Mouse (Mus musculus): ENCODE data around the gene Echs1. TPM values are rescaled to one million over a fixed set of nuclear protein-coding genes. Genes with fewer than 3 reads are reported as not detected.

Echs1 gene
- total and polyA plus RNA-seq, 3 experiments = 43.3 to 72.0 (median 47.8) TPM

DNA sequence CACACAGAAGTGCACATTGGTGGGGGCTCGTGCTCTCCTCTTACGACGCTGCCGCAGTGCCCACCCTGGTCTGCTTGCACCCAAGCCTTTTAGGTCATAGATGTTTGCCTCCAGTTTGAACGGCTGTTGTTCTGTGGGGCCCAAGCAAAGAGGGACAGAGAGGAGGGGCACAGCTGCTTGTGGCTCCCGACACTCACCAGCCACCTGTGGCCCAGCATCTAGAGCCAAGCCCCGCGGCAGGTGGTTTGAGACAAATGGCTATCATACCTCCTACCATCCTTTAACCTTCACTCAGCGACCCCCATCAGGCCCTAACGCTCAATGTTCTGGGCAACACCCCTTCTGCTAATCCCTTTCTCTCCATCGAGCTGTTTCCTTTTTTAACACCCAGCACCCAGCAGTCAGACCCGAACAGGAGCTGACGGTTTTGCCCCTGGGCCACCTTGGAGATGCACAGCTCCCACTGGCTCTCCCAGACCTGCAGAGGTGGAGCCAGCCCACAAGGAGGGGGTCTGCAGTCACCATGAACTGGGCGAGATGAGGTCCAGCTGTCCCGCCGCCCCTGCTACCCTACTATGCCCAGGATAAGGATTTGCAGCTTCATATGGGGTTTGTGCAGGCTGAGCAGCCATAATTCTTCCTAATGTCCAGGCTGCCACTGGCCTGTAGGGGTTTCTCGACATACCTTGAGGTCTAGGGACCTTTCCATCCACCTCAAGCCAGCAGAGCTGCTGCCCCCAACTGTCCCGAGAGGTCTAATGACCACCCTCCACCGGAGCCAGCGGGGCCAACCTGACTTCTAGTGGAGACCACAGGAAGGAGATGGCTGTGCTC is 34.7 kb downstream of the Echs1 start:
- Histone ChIP-seq H3K4me1 (ENCODE audit: control insufficient read depth in 1 of 2, insufficient read depth in 2 of 2) (peaks cover 17 to 22% of the 10 kb centered on the region in 2 experiments), H3K27me3 (replicated peaks) (peaks cover 49% of the 10 kb centered on the region), H3K79me2 (replicated peaks; ENCODE audit: control insufficient read depth, extremely low read depth, insufficient read depth, poor library complexity, severe bottlenecking) (no peaks in the 10 kb centered on the region), H3K9ac (ENCODE audit: insufficient read depth, low read depth) (no peak overlapping the region), H3K9me3 (replicated peaks; ENCODE audit: low read length) (no peaks in the 10 kb centered on the region), H3K27ac (ENCODE audit: insufficient read depth, low read depth) (no peak overlapping the region), H3K4me2 (ENCODE audit: insufficient read depth, low read depth, poor library complexity, severe bottlenecking) (peak overlapping the region; percentile 68), H3K4me3 (replicated peaks in 1 of 3; ENCODE audit: low read depth in 2 of 3, low read length in 2 of 3, poor library complexity in 1 of 3) (no peak overlapping the region), H3K36me3 (replicated peaks in 1 of 2; ENCODE audit: control insufficient read depth in 1 of 2, insufficient read depth in 1 of 2, low read length in 1 of 2) (no peaks in the 10 kb centered on the region)
- dilution Hi-C loops (cut with MboI; ENCODE audit: extremely low pct_ligation_motif_present, extremely low pct_unique_long_range_greater_than_20kb, low sequenced_read_pairs) = no loop called here
- in situ Hi-C loops (cut with MboI; ENCODE audit: low pct_ligation_motif_present, low pct_unique_long_range_greater_than_20kb, low sequenced_read_pairs) = loop anchor here (25.0 kb wide), 1 partner anchor 756 kb away; the partner anchor contains the start of genes Odf3, Scgb1c1 and Urah
- DNase-seq (ENCODE audit: extremely low read depth) = no peak
- TF ChIP-seq ZKSCAN1 (IDR thresholded peaks at IDR 0.05; ENCODE audit: borderline replicate concordance, low read depth, low read length) = no peak
- TF ChIP-seq CTCF (conservative IDR thresholded peaks at IDR 0.05 in 1 of 2, IDR thresholded peaks at IDR 0.05 in 1 of 2; ENCODE audit: low read depth in 2 of 2, low read length in 2 of 2) = no peak
- TF ChIP-seq MYC (IDR thresholded peaks at IDR 0.05; ENCODE audit: low read depth, low read length) = no peak
- no peak for TF ChIP-seq USF2 (conservative IDR thresholded peaks at IDR 0.05; ENCODE audit: low read depth, low read length)
- TF ChIP-seq USF1 (IDR thresholded peaks at IDR 0.05; ENCODE audit: low read depth, low read length) = no peak
- TF ChIP-seq UBTF (IDR thresholded peaks at IDR 0.05; ENCODE audit: low read depth, low read length) = no peak
- TF ChIP-seq CHD1 (IDR thresholded peaks at IDR 0.05; ENCODE audit: low read depth, low read length) = no peak
- no peak for TF ChIP-seq IRF4 (IDR thresholded peaks at IDR 0.05; ENCODE audit: low read depth, low read length)
- no peak for TF ChIP-seq MAZ (IDR thresholded peaks at IDR 0.05; ENCODE audit: low read depth, low read length)
- no peak for TF ChIP-seq E2F4 (IDR thresholded peaks at IDR 0.05; ENCODE audit: insufficient replicate concordance, low read depth, low read length)
- no peak for TF ChIP-seq MXI1 (IDR thresholded peaks at IDR 0.05; ENCODE audit: low read depth, low read length)
- no peak for TF ChIP-seq TBP (conservative IDR thresholded peaks at IDR 0.05; ENCODE audit: low read depth, low read length)
- TF ChIP-seq HCFC1 (IDR thresholded peaks at IDR 0.05; ENCODE audit: low read depth, low read length) = no peak

- Histone ChIP-seq H3K4me2 (ENCODE audit: insufficient read depth, low read depth, poor library complexity, severe bottlenecking) (peak overlapping the region; percentile 68), H3K9ac (ENCODE audit: insufficient read depth, low read depth) (peak overlapping the region; percentile 20; the same call in 1 of the 2 replicates), H3K36me3 (replicated peaks in 1 of 2; ENCODE audit: control insufficient read depth in 1 of 2, insufficient read depth in 1 of 2, low read length in 1 of 2) (no peaks in the 10 kb centered on the region), H3K4me1 (ENCODE audit: control insufficient read depth in 1 of 2, insufficient read depth in 2 of 2) (peaks cover 17 to 22% of the 10 kb centered on the region in 2 experiments), H3K9me3 (replicated peaks; ENCODE audit: low read length) (no peaks in the 10 kb centered on the region), H3K27ac (ENCODE audit: insufficient read depth, low read depth) (no peak overlapping the region), H3K79me2 (replicated peaks; ENCODE audit: control insufficient read depth, extremely low read depth, insufficient read depth, poor library complexity, severe bottlenecking) (no peaks in the 10 kb centered on the region), H3K27me3 (replicated peaks) (peaks cover 49% of the 10 kb centered on the region), H3K4me3 (replicated peaks in 1 of 3; ENCODE audit: low read depth in 2 of 3, low read length in 2 of 3, poor library complexity in 1 of 3) (no peak overlapping the region)
- dilution Hi-C loops (cut with MboI; ENCODE audit: extremely low pct_ligation_motif_present, extremely low pct_unique_long_range_greater_than_20kb, low sequenced_read_pairs) = no loop called here
- peak; percentile 89 for DNase-seq (ENCODE audit: extremely low read depth)
- in situ Hi-C loops (cut with MboI; ENCODE audit: low pct_ligation_motif_present, low pct_unique_long_range_greater_than_20kb, low sequenced_read_pairs) = loop anchor here (25.0 kb wide), 1 partner anchor 757 kb away; the partner anchor contains the start of genes Odf3, Scgb1c1 and Urah
- TF ChIP-seq MXI1 (IDR thresholded peaks at IDR 0.05; ENCODE audit: low read depth, low read length) = peak; percentile 97
- no peak for TF ChIP-seq ZKSCAN1 (IDR thresholded peaks at IDR 0.05; ENCODE audit: borderline replicate concordance, low read depth, low read length)
These were observed 35.6 kb downstream of the Echs1 start for GRCm38 (mm10) chr7:140080503-140081156.

Measured in CH12.LX (cell line).